Mouse (Mus musculus) frontal cortex, postnatal 36 days (tissue): ENCODE data around the gene Gsto2.

Experiments used
- DNase-seq, 2 experiments: peaks; one replicate each; pipeline ENCODE4 v3.0.0; 2022; ENCODE audit warnings: low spot score in 2 of 2

Gene Gsto2

DNA sequence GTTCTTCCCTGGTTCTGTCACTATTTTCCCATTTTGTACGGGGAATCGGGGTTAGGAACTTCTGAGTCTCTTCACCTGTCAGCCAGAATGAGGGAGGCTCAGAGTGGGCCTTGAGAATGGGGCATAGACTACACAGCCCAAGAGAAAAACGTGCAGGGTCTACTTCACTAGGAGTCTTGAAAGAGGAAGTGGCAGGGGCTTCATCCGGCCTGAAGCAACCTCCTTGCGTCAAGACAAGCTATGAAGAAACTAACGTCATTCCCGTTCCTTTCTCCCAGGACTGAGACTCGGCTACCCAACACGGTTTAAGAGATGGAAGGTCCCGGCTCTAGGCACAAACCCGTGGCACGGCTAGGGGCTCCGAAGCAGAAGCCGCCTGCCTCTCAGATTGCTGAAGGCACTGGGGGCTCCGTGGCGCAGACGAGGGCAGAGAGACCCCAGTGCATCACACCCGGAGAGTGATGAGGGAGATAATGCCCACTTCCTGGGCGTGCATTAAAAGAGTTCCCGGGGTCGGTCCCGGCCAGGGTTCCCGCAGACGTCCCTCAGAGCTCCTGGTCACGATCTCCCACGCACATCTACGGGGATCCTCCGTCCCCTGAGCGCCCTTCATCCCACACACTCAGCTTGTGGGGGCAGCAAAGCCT is 53.2 kb downstream of the Gsto2 start:
- DNase-seq = no peak

DNA sequence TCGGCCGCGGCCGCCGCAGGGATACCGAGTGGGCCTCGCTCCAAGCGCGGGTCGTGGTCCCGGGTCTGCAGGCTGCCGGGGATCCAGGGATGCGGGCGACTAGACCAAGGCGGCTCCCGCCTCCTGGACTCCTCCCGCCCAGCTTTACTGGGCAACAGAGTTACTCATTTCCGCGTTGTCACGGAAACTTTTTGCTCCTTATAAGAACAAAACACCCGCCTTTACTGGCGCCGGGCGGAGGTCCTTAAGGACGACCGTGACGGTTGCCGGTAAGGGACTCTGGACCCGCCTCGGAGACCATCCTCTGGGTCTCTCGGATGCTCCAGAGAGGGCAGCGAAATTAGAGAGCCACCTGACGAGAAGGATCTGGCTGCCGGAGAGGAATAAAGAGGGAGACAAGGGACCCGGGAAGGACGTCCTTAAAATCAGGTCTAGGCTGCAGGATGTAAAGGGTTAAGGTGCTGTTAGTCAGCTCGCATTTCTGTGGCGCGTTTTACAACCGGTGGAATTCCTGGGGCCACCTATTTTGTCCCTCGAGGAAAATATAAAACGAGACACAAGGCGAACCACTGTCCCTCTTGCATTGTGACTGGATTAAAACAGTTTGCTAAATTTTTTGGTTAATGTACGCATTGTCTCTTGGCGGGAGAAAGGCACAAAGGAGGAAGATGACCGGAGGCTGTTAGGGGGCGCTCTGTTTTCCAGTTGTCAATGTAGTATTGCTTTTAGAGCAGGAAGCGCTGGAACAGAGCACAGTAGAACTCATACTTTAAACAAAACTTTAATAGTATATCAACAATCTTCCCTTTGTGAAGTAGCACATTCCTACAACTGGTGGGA is 54.0 kb downstream of the Gsto2 start, which contains the start of the genes Cfap43 and Itprip:
Cfap43 (minus strand) TSS at position 162 of the 840 bp plus-strand sequence.
Itprip (minus strand) TSS at position 174 of the 840 bp plus-strand sequence.
- DNase-seq = peak; percentile 51 to 56

DNA sequence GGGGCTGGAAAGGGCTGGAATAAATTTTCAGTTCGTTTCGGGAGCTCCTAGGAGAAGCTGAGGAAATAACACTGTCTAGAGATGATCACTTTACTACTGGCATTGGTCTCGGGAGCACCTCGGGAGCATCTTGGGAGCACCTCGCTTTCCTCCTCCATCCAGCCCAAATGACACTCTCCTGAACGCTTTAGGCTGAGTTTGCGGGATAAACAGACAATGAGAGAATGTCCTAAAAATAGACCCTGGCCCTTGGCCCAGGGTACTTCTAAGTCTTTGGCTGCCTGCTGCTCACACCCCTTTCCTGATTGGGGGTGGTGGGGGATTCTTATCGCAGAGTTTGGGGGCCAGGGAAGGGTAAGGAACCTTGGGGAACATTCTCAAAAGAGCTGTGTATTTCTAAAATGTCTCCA is 54.6 kb downstream of the Gsto2 start:
- no peak for DNase-seq

DNA sequence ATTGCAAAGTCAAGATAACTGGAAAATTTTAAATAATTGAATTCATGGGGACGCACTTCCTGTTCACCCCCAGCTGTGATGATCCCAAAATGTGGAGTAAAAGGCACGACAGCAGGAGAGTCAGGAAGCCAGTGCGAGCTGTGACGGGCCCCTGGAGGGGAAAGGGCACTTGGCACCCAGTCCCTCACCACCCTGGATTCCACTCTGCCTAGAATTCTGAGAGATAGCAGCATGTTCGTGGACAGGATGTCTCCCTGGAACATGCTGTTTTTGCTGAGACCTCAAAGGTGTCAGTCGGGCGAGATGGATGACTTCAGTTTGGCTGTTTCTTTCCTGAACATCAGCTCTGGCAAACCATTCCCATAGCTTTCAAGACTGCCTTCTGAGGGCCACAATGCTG is 60.5 kb downstream of the Gsto2 start:
- DNase-seq = no peak

DNA sequence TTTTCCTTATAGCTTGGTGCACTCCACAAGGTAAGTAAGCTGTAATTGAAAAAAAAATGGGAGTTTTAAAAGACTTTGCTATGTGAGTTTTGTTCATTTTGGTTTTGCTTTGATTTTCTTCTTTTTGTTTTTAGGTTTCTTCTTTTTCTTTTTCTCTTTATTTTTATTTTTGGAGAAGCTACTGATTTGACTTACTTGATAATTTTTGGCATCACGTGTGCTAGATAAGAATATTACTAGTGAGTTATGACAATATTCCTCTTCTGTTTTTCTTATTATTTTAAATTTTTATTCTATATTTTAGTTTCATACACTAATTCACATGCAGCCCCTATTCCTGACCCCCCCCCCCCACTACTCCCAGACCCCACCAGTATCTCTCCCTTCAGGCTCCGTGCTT is 61.7 kb downstream of the Gsto2 start:
- no peak for DNase-seq

DNA sequence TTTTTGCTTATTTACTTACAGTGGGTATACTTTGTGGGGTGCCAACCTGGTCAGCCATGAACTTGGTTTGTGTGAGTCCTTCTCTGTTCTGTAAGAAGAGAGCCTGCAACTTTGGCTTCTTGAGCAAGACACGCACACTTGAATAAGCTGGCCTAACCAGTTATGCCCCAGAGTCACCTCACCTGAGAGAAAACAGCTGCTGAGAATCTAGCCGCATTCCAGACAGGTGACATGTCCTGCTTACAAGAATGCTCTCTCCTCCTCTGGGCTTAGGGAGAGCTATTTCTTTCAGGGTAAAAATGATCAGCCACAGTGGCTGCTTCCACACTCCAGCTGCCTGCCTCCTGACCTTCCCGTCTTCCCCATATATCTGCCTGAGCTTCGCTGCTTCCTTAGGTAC is 63.7 kb downstream of the Gsto2 start:
- DNase-seq = no peak

DNA sequence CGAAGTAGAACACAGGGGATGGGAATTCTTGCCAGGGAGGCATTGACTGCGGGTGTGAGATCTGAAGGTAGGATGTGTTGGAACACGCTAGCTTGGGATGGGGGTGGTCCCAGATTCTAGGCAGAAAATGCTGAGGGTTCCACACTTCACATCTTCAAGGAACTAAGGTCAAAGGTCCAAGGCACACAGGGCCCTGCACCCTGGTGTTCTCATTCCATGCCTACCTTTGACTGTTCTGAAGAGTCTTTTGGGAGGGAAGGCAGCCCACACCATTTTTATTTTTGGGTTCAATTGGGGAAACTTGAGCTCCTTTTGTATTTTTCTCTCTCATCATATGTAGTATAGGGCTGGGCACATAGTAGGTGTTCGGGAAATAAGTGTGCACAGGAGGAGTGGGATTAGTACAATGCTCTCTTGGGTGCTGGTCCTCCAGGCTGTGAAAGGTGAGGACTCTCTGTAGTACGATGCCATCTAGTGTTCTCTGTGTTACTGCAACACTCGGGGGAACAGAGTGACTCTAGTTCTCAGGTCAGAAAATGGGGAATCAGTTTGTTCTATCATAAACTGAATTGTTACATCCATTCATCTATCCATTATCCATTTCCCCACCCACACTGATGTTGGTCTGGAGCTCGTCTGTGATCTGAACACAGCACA is 66.8 kb downstream of the Gsto2 start:
- no peak for DNase-seq

DNA sequence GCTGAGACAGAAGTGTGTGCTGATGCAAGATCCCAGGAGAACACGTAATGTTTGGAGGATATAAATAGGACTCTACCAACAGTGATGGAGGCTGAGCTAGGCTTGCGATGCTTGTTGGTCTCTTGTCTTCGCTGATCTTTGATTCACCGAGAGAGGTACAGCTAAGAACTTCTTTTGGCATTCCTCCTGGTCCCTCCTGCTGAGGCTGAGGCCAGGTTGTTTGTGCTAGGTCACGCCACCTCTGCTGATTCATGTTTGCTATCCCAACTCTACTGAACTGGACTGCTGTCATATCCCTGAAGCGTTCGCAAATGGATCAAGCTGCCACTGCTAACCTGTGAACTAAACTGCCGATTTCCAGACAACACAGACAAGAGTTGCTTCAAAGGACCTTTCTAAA is 68.8 kb downstream of the Gsto2 start:
- no peak for DNase-seq

DNA sequence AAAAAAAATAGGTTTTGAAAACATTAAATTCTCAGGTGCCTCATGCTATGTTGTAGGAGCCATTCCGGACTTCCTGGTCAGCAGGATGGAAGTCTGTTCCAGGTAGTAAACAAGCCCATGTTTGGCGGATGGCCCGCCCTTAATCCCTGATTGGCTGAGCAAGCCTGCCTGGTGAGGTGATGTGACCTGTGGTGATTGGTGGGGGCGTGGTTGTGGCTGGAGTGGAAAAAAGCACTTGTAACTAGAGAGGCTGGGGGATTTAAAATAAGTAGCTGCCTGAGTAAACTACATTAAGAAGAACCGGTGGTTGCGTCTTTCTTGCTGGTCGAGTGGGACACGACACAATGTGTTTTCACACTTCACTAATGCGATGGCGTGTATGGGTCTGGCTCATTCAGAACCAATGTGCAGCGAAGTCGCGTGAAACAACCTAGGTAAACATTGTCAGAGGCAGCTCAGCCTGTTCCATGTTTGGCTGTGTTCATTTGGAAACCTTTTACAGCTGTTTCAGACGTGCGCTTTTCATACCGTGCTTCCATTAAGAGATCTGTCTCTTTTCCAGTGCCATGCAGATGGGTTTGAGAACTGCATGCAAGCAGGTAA is 69.4 kb downstream of the Gsto2 start:
- no peak for DNase-seq

DNA sequence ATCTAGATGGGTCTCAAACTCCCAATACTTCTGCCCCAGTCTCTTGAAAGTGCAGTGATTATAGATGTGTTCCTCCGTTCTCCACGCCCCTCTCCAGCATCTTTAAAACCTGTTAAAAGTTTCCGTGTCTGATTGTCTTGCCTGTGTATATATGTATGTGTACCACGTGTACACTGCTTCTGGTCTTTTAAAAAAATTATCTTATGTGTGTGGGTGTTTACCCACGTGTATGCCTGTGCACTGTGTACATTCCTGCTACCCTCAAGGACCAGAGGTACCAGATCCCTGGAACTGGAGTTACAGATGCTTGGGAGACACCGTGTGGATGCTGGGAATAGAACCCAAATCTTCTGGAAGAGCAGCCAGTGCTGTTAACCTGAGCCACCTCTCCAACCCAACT is 70.2 kb downstream of the Gsto2 start:
- DNase-seq = no peak
